Mouse (Mus musculus) Patski (cell line): ENCODE measurements at regions not wholly inside any gene's neighbourhood (a gene's known extent, or its start where the extent isn't known, plus 50 kb on each side); places are given as distances from the start of the nearest gene placed in this dataset.

Experiments used
- ATAC-seq: fragments of 100-300 bp; one replicate; pipeline ENCODE4 v1.8.0; 2021
- CTCF ChIA-PET: fragments of 350-600 bp; sonication (Branson Sonifier 250); formaldehyde crosslinking; loops from one replicate; lab custom pipeline; 2022; ENCODE audit warnings: inconsistent platforms; lab: Charles Lee
- POLR2A ChIA-PET: fragments of 350-600 bp; sonication (Branson Sonifier 250); formaldehyde crosslinking; loops from one replicate; lab custom pipeline; 2022; ENCODE audit warnings: antibody characterized with exemption, inconsistent platforms; lab: Charles Lee
- DNase-seq: peaks from one replicate; pipeline ENCODE4 v3.0.0-alpha.2; 2011; ENCODE audit warnings: low read depth, low spot score
- H3K27me3 ChIP-seq: fragments of 371-371 bp; one replicate; pipeline ENCODE4 v1.5.1; 2021
- CTCF ChIP-seq: fragments of 100-300 bp; IDR thresholded peaks from one replicate; pipeline ENCODE4 v1.5.1; 2021
- in situ Hi-C: fragments of 300-500 bp; cut with MboI; formaldehyde crosslinking; loops from 3 replicates; pipeline ENCODE4 v1.11.1; 2018; ENCODE audit warnings: low pct_unique_long_range_greater_than_20kb, mixed read lengths

DNA sequence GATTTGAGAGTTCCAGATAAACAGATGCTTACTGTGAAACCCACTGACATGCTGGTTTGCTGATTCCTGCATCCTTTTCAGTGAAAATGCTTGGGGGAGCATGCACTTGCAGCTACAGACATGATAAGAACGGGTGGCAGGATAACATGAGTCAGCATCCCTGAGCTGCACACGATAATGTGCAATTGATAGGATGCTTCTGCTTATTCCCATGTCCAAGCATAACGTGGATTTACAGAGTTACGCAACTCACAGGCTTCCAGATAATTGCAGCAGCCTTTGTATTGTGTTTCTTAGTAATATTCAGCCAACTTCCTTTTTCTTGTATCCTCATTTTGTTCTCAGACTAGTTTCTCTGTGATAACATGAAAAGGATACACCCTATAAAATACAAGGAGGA lies 245.7 kb downstream of the Flrt2 start:
- ChIA-PET POLR2A (no interaction called here), CTCF (no interaction called here)
- no peaks in the 10 kb centered on the region for H3K27me3 ChIP-seq
- ATAC-seq (no peak), DNase-seq (no peak)
- TF ChIP-seq CTCF, result no peak
- in situ Hi-C loops, result no loop called here

DNA sequence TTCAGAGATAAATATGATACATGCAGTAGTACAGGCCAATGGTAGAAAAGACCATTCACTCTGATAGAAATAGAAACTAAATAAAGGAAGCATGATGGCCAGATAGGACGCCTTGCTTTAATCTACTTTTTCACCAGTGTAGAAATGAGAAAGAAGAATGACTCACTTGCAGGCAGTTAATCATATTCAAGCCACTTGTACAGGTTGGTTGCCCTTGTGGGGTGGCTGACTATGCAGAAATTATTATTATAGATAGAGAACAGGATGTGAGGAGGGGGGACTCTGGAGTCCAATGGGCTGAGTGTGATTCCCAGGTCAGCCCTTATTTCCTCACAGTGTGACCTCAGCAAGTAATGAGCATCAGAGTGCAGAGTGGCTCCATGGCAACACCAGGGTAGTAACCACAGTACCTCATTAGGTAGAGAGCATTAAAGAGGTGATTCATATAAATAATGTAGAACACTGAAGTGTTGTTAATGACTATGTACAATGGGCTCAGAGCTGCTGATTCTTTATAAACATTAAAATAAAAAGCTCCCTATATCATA lies 248.5 kb downstream of the Flrt2 start:
- DNase-seq (peak; percentile 9), ATAC-seq (peak; percentile 39)
- H3K27me3 ChIP-seq, result no peaks in the 10 kb centered on the region
- in situ Hi-C loops, result no loop called here
- ChIA-PET CTCF (no interaction called here), POLR2A (no interaction called here)
- TF ChIP-seq CTCF, result no peak

DNA sequence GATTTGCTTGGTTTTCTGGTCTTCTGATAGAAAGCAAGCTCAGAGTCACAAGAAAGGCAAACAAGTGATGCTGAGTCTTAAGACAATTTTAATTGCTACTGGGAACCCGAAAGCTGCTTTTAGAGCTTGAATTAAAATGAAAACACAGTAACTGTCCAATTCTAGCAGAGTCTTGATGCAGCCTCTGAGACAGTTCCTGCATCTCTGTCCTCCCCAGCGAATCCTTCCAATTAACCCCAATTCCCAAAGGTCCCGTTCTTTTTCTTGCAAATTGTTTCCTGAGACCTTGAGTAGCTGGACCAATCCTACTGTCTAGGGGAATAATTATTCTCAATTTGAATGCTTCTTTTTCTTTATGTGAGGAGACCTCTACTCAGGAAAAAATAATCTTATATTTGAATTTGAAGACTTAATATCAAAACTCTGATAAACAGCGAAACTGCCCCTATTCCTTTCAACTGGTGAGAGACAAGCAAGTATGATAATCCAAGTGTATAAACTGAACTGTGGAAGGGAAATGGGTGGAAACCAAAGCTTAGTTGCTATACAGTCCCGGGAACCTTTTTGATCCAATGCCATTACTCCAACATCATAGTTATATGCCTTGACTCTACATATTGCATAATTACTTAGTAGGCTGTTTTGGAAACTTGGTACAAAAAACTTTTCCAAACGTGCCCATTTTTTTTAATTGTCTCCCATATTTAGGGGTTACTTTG lies 267.9 kb downstream of the Flrt2 start:
- ChIA-PET CTCF (no interaction called here), POLR2A (no interaction called here)
- no peaks in the 10 kb centered on the region for H3K27me3 ChIP-seq
- DNase-seq, result no peak
- ATAC-seq, result no peak
- TF ChIP-seq CTCF, result no peak
- in situ Hi-C loops, result no loop called here

DNA sequence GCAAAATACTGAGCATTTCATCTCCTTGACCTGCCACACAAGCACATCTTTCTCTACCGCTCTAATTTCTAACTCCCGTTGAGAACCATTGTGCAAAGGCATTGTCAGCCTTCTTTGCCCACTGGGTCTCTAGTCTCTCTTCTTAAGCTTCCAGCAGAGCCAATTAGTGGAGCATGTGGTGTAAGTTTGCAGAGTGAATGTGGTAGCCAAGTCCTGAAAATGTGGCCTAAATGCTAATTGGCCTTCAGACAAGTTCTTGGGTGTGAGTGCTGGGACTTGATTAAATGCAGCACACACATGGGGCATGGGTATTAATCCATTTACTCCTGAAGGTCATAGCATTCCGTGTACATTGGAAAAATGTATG lies 268.5 kb downstream of the Flrt2 start:
- DNase-seq, result no peak
- CTCF ChIA-PET, result no interaction called here
- in situ Hi-C loops, result no loop called here
- no peaks in the 10 kb centered on the region for H3K27me3 ChIP-seq
- TF ChIP-seq CTCF, result no peak
- POLR2A ChIA-PET, result no interaction called here
- ATAC-seq, result no peak

DNA sequence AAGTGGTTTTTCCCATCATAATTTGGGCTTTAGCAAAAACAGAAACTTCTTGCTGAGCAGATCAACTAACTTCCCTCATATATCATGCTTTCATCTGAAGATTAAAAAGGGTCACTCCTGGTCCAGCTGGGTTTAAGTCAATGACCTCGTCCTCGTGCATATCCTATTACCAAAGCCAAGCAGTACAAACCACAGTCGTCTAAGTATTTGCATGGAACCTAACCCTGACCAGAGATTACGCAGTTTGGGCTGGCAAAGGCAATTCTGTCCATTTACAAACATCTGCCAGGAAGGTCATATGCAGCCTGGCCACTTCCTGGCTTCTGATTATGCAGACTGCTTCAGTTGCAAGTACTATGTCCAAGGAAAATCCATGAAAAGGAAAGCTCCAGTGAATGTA lies 270.8 kb downstream of the Flrt2 start:
- no peak for TF ChIP-seq CTCF
- ATAC-seq (no peak), DNase-seq (no peak)
- CTCF ChIA-PET, result no interaction called here
- H3K27me3 ChIP-seq, result no peaks in the 10 kb centered on the region
- POLR2A ChIA-PET, result no interaction called here
- in situ Hi-C loops, result no loop called here

DNA sequence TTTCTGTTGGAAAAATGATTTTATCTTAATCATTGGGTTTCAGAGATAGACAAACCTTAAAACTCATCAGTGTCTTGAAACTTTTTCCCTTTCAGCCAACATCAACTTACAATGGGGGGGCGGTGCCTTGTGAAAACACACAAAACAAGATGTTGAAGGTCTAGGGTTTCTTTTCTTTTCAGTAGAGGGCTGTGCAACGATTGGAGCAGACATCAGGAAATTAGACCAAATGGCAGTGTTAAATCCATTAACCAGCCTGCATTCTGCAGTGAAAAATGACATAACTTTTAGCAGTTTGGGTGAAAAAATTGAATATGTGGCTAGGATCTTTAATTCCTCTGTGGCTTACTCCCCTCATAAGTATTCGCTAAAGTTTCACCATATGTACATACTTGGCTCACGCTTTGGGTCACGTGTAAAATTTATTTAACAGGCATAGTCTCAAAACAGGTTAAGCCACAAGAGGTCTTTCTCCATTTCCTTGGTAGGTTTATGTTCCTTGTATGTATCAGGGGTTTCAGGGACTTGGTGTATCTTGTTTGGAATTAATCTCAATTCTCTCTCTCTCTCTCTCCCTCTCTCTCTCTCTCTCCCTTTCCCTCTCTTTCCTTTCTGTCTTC lies 296.8 kb downstream of the Flrt2 start:
- in situ Hi-C loops, result no loop called here
- no peak for ATAC-seq
- no peak for DNase-seq

DNA sequence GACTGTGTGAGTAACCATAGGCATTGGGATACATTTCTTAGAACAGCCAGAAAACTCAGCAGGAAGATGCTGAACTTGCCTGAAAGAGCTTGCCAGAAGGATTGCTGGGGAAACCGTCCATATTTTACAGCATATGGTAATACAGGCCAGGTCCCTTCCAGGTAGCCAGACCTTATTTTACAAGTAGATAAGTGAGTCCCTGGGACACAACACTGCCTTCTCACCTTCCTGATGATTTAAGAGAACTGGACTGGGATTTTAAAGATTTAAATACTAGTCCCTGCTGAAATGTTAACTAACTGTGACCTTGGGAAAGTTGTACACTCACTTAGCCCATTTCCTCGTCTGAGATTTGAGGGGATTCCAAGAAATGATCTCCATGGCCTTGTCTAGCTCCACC lies 302.9 kb downstream of the Flrt2 start:
- DNase-seq, result no peak
- in situ Hi-C loops, result no loop called here
- ATAC-seq, result no peak

More for the DNA sequence above, 296.8 kb downstream of the Flrt2 start:
- TF ChIP-seq CTCF, result no peak
- ChIA-PET POLR2A (no interaction called here), CTCF (no interaction called here)
- H3K27me3 ChIP-seq, result no peaks in the 10 kb centered on the region

DNA sequence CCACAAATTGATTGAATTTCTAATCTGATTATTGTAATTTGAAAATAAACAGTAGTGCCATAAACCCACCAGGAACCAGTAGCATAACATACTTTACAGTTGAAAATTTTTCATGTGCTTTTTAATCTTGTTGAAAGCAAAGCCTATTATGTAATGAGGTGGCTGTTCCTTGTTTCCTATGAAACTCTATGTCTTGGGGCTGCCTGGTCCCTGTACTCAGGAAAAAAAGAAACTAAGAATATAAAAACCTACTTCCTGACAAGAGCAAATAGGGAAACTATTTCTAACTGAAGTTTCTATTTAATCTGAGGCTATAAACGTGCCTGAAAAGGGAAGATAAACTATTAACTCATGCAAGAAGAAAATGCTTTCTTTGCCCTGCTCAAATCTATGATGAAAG lies 338.2 kb downstream of the Flrt2 start:
- TF ChIP-seq CTCF, result no peak
- DNase-seq, result no peak
- in situ Hi-C loops, result no loop called here
- CTCF ChIA-PET, result no interaction called here
- no peaks in the 10 kb centered on the region for H3K27me3 ChIP-seq
- no peak for ATAC-seq
- POLR2A ChIA-PET, result no interaction called here

More for the DNA sequence above, 302.9 kb downstream of the Flrt2 start:
- POLR2A ChIA-PET, result no interaction called here
- CTCF ChIA-PET, result no interaction called here
- H3K27me3 ChIP-seq, result no peaks in the 10 kb centered on the region
- TF ChIP-seq CTCF, result no peak

DNA sequence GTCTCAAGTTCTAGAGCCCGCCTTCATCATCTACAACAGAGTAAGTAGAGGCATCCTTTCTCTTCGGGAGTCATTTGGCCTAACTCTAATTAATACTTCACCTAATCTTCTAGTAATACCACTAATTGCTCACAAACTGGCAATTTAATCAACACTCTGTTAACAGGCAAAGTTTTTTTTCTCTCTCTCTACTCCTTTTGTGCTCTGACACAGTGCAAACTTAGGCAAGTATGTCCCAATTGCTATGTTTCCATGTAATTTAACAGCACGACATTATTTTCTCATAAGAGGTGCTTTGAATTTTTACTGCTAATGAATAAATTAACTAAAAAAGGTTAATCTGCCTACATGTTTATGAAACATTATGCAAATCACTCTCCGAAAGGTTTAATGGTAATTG lies 383.3 kb downstream of the Flrt2 start:
- CTCF ChIA-PET, result no interaction called here

DNA sequence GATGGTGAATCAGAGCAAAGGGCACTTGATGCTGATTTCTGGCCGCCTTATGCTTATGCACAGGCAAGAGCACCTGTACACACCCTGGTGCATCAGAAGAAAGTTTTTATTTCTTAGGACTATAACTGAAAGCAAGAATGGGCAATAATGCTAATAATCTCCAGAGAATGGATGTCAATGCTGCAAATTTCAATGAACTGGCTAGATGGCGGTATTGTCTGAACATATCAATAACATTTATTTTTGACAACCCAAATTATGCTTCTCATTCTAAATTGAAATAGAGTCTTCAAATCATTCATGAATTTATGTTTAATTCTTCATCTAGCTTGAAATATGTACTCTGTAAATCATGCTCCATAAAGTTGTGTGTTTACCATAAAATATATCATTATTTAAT lies 399.0 kb downstream of the Flrt2 start:
- POLR2A ChIA-PET, result no interaction called here
- no peaks in the 10 kb centered on the region for H3K27me3 ChIP-seq
- TF ChIP-seq CTCF, result no peak
- CTCF ChIA-PET, result no interaction called here
- DNase-seq, result no peak
- in situ Hi-C loops, result no loop called here
- ATAC-seq, result no peak

More for the DNA sequence above, 383.3 kb downstream of the Flrt2 start:
- no peak for ATAC-seq
- in situ Hi-C loops, result no loop called here
- H3K27me3 ChIP-seq, result no peaks in the 10 kb centered on the region
- no peak for TF ChIP-seq CTCF
- DNase-seq, result no peak
- POLR2A ChIA-PET, result no interaction called here

DNA sequence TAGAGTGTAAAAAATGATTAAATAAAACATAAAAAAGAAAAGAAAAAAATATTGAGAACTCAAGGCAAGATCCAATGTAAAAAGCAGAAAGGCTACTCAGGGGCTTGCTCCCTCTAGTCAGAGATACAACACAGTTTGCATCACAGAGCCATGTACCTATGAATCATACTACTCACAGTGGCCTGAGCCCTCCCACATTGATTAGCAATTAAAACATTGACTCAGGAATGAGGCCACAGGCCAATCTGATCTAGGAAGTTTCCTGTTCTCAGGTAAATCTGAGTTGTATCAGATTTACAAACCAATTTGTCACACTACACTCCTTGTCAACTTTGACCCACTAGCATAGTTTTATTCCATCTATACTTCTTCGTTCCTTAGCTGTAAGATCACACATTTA lies 414.2 kb downstream of the Flrt2 start:
- POLR2A ChIA-PET, result no interaction called here
- DNase-seq (no peak), ATAC-seq (no peak)
- in situ Hi-C loops, result no loop called here
- TF ChIP-seq CTCF, result no peak
- CTCF ChIA-PET, result no interaction called here
- H3K27me3 ChIP-seq, result no peaks in the 10 kb centered on the region
